Mouse (Mus musculus): ENCODE results near the gene Nol4l.
A peak's percentile ranks its signal among the peaks of the same experiment; 100 is the strongest.

The Nol4l gene

GRCm38 (mm10) chr2:153445137-153446016 lies 84.4 kb downstream of the Nol4l start:
- DNase-seq (ENCODE audit: low read depth, low spot score) = peak; percentile 24

DNA sequence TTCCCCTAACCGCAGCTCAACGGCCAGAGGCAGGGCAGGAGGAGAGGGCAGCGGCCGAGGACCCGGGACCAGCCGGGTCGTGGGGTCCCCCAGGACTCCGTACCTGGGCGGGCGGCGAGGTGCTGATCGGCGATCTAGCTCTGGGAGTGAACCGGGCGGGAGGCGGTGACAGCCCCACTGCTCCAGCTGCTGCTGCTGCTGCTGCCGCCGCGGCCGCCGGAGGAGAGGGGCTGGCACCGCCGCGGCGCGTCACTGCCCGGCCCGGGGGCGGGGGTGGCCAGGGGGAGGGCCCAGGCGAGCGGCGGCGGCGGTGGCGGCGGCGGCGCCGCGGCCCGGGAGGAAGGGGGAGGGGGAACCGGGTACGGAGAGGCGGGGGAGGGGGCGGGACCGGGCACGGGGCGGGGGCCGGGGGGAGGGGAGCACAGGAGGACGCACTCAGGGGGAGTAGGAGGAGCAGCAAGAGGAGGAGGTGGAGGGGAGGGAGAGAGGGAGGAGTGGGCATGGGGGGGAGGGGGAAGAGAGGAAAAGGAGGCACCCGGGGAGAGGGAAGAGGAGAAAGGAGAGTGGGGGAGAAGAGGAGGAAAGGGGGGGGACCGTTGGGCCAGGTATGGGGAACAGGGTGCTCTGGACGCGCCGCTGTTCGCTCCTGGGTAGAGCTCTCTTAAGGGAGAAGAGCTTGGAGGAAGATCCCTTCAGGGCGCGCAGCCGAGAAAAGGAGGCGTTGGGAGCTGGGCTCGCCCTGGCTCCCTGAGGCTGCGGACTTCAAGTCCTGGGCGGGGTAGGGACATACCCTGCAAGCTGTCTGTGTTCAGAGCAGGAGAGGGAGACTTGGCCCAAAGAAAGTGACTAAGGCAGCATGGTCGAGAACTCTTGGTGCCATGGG lies 85.3 kb downstream of the Nol4l start:
- DNase-seq (ENCODE audit: low read depth, low spot score) = peak; percentile 71

DNA sequence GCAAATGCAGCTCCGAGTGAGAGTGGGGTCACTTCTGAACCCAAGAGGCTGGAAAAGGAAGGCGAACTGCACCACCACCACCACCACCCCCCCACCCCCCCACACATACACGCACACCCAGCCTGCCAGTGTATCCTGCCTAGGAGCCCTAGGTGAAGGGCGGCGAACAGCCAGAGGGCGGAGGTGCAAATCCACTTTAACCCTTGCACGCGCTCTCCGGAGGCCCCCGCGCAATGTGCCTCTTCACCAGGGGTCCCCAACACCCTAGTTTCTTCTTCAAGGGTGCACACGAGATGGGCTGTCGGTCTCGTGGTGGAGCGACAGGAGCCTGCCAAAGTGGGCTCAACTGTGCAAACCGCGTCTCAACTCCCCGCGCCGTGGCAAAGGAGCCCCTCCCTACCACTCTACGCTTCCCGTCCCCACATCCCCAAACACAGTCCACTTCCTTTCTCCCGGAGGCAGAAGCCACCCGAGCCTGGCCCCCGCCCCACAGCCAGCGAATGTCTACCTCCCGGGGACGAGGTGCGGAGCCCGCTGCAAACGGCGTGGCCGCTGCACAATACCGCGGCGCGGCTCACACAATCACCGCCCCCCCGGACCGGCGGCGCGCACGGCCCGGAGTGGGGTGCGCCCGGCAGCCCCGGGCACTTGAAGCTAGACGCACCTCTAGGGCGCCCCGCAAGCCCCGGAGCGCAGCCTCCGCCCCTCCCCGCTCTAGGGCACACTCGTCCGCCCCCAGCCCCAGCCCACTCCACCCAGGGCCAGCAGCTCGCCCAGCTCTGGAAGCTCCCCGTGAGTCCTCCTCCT lies 86.1 kb downstream of the Nol4l start:
- no peak for DNase-seq (ENCODE audit: low read depth, low spot score)

GRCm38 (mm10) chr2:153442720-153443119 lies 87.1 kb downstream of the Nol4l start:
- peak; percentile 25 for DNase-seq (ENCODE audit: low read depth, low spot score)

DNA sequence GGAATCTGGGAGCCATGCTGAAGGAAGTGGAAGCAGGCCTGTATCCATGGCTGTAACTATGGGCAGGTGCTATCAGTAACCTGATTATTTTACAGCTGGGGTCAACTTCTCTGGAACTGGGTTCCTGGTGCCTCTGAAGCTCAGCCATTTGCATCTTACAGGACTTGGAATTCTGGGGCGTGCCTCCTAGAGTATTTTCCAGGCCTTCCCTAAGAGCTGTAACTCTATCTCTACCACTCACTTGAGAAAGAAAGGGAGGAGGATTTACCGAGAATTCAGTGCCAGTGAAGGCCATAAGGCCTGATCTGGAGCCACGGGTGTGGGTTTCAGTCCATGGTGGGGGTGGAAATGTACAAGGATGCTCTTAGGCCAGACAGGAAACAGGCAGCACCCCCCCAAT lies 88.5 kb downstream of the Nol4l start:
- no peak for DNase-seq (ENCODE audit: low read depth, low spot score)

- no peak for DNase-seq (ENCODE audit: low read depth, low spot score)
Measured at GRCm38 (mm10) chr2:153440755-153441154, 89.0 kb downstream of the Nol4l start.

DNA sequence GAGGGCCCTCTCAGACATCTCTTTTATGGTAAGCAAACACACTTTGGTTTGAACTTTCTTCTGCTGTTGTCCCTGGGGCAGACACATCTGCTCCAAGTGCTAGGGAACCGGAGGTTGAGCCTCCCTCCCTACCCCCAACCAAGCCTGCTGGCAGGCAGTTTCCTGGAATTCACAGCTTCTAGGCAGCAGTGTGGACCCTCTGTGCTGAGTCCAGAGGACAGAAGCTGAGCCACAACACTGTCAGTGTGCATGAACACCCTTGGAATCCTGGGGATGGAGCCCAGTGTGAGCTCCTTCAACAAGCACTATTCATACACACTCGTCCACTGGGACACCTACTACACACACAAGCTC lies 92.5 kb downstream of the Nol4l start:
- DNase-seq (ENCODE audit: low read depth, low spot score) = no peak

- no peak for DNase-seq (ENCODE audit: low read depth, low spot score)
Measured at GRCm38 (mm10) chr2:153436641-153437305, 93.0 kb downstream of the Nol4l start.

DNA sequence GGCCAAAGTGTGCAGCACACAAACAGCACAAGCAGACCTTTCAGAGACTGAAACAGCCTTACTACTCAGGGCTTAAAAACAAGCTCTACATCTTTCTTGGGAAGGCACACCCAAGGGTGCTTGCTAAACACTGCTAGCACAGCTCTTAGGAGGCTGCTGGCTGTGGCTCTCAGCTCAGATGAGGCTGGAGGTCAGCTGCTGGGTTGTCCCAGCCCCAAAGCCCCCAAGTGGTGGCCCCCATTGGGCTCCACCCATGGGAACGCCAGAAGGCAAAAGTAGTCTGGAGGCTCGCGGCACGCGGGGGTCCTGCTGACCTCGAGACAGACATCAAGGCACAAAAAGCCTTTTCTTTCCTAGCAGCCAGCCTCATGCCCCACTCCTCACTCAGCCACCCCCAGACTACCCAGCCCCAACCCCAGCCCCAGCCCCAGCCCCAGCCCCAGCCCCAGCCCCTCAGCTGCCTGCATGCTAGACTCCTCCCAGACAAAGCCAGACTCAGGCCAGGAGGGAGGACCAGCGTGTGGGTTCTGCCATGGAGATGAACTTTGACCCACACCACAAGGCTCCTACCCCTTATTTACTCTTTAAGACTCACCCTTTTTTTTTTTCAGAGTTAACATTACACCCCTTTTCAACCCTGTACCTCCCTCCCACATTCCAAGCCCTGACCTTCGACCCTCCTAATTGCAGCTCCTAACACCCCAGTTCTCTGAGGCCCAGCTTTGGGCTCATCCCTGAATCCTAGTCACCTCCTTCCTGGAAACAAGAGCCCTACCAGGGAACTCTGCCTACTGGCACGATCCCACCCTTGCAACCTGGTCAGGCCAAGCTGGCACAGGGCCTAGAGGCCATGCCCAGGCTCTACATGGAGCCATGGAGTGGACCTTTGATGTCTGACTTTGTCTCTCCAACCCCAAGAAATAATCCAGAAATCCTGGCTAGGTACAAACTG lies 94.6 kb downstream of the Nol4l start:
- no peak for DNase-seq (ENCODE audit: low read depth, low spot score)

- no peak for DNase-seq (ENCODE audit: low read depth, low spot score)
Measured at GRCm38 (mm10) chr2:153433859-153434258, 95.9 kb downstream of the Nol4l start.

- DNase-seq (ENCODE audit: low read depth, low spot score) = no peak
Measured at GRCm38 (mm10) chr2:153432492-153432891, 97.3 kb downstream of the Nol4l start.

DNA sequence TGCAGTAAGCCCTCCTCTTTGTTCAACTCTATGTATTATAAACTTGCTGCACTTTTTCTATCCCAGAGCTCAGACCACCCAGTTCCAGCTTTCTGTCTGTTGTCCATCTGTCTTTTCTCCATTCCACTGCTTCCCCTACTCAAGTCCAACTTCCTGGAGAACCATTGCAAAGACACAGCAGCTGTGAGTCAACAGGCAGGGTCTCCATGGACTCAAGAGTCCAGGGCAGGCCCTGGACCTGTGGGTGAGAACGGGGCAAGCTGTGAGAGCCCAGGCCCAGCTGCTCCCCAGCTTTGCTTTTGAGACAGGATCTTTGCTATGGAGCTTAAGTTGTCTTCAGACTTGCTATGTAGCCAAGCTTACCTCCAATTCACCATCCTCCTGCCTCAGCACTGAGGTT lies 99.2 kb downstream of the Nol4l start:
- DNase-seq (ENCODE audit: low read depth, low spot score) = no peak

GRCm38 (mm10) chr2:153428485-153428884 lies 101.3 kb downstream of the Nol4l start:
- no peak for DNase-seq (ENCODE audit: low read depth, low spot score)

DNA sequence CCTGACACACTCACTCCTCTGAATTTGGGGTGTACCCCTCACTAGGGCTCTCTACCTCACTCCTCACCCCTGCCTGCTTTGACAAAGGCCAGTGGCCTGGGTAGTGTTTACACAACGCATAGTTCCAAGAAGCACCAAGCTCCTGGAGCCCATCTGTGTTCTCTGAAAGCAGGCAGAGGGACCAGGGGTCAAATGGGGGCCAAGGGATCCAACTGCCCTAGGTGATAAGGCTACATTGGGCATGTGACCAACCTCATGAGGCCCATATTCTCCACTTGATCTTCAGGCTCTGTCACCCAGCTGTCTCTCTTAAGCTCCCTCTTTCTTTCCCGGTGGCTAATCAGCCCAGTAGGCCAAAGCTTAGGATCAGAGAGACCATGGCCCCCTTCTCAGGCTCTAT lies 102.8 kb downstream of the Nol4l start:
- no peak for DNase-seq (ENCODE audit: low read depth, low spot score)

- DNase-seq (ENCODE audit: low read depth, low spot score) = no peak
Measured at GRCm38 (mm10) chr2:153425998-153426670, 103.6 kb downstream of the Nol4l start.

DNA sequence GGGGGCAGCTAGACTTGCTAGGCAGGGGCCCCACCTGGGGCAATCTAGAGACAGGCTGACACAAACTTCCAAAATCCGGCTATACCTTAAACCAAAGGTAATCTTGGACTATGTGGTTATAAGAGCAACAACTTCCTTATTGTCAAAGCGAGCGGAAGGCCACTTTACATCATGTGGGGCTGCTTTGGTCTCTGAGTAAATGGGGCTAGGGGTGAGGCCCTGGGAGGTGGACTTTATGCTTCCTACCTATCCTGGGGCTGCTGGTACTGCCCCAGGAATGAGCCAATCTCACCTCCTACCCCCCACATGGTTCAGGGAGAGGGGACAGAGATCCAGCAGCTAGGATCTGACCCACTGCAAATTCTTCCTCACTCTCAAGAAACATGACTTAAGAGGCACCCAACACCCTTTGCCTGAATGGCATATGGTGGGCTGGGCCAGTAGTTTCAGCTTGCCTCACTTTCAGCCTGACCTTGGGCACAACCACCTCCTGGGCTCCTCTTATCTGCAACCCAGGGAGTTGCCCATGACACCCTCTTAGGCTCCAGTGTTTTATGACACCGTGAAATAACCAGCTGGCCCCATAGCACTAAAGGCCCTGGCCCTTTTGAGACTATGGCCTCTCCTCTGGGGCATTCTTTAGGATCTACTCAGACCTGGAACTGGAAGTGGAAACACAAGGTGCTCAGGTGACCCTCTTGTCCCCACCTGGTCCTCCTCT lies 104.5 kb downstream of the Nol4l start:
- no peak for DNase-seq (ENCODE audit: low read depth, low spot score)

DNA sequence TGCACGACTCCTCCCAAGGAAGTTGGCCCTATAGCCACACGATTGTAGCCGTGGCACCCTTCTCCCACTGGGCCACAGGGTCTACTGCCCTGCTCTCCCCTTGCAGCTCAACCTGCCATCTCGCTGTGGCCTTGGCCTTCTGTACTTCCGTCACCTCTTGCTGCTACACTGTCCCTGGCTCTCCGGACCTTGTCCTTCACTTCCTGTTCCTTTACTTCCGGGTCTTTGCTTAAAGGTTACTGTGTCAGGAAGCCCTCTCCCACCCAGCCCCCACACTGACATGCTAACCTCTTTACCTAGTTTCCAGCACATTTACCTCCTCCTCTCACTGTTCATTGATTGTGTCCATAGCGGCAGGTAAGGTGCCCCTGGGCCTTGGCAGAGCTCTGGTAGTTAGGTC lies 105.2 kb downstream of the Nol4l start:
- no peak for DNase-seq (ENCODE audit: low read depth, low spot score)

- DNase-seq (ENCODE audit: low read depth, low spot score) = no peak
Measured at GRCm38 (mm10) chr2:153423113-153423512, 106.7 kb downstream of the Nol4l start.

DNA sequence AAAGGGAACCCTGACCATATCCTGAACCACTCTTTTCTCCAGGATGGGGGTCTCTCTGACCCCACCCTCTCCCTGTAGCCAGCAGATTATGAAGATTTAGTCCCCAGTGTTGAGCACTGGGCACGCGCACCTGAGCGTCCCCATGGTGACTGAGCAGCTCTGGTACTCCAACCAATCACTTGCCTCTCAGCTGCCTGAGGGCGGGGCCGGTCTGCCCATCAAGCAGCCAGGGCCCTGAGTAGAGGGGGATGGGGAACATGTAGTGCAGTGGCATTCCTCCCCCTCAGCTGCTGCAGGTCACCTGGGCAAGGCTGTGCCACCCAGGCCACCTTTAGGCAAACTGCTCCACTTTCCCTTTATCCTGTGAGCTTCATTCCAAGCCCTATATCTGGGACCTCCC lies 107.7 kb downstream of the Nol4l start:
- DNase-seq (ENCODE audit: low read depth, low spot score) = no peak

Measured in CD4-positive helper T cell, adult 2 months (primary cell).